Mouse (Mus musculus): ENCODE measurements around the gene Spink8.

- TF ChIP-seq CTCF (IDR thresholded peaks at IDR 0.05; ENCODE audit: low read depth, low read length) (no peak), TAL1 (conservative IDR thresholded peaks at IDR 0.05; ENCODE audit: low read depth, low read length) (no peak), GATA1 (IDR thresholded peaks at IDR 0.05; ENCODE audit: borderline replicate concordance, low read length) (no peak), GATA2 (IDR thresholded peaks at IDR 0.05; ENCODE audit: borderline replicate concordance, low read depth, low read length) (no peak)
Measured at GRCm38 (mm10) chr9:109816341-109816740, 4.3 kb downstream of the Spink8 start.

Data from G1E (cell line).